Mouse (Mus musculus) embryonic facial prominence, embryonic 14.5 days (tissue): ENCODE data around the gene Dok4. TPM values are rescaled to one million over a fixed set of nuclear protein-coding genes. Genes with fewer than 3 reads are reported as not detected.

Experiments
- ATAC-seq: fragments of 200-750 bp; cut with Nextera tagmentation; 2 replicates; pipeline ENCODE4 v1.8.0; 2017; ENCODE audit warnings: low read depth, moderate number of reproducible peaks, moderate TSS enrichment
- DNase-seq: peaks from one replicate; pipeline ENCODE4 v3.0.0-alpha.2; 2015; ENCODE audit warnings: low spot score
- H3K27ac ChIP-seq: fragments of 300-500 bp; sonication (generic); replicated peaks from 2 replicates; pipeline ENCODE4 v1.5.1; 2014; ENCODE audit warnings: low read depth, mild to moderate bottlenecking, low read length, moderate library complexity
- H3K27me3 ChIP-seq: fragments of 300-500 bp; sonication (generic); replicated peaks from 2 replicates; pipeline ENCODE4 v1.6.1; 2014; ENCODE audit warnings: low read length; ENCODE audit not compliant: control insufficient read depth, insufficient read depth
- H3K36me3 ChIP-seq: fragments of 300-500 bp; sonication (generic); 2 replicates; pipeline ENCODE4 v1.6.1; 2014; ENCODE audit warnings: low read length, mixed read lengths; ENCODE audit not compliant: control insufficient read depth, insufficient read depth
- H3K4me1 ChIP-seq: fragments of 300-500 bp; sonication (generic); 2 replicates; pipeline ENCODE4 v1.6.1; 2014; ENCODE audit warnings: antibody characterized with exemption, low read length; ENCODE audit not compliant: control insufficient read depth, insufficient read depth
- H3K4me2 ChIP-seq: fragments of 300-500 bp; sonication (generic); 2 replicates; pipeline ENCODE4 v1.6.1; 2014; ENCODE audit warnings: low read depth, mild to moderate bottlenecking, low read length, moderate library complexity, mixed read lengths
- H3K4me3 ChIP-seq: fragments of 300-500 bp; sonication (generic); 2 replicates; pipeline ENCODE4 v1.5.1; 2014; ENCODE audit warnings: low read depth, mild to moderate bottlenecking, low read length
- H3K9ac ChIP-seq: fragments of 300-500 bp; sonication (generic); 2 replicates; pipeline ENCODE4 v1.6.1; 2014; ENCODE audit warnings: low read depth, mild to moderate bottlenecking, low read length, moderate library complexity, mixed read lengths
- H3K9me3 ChIP-seq: fragments of 300-500 bp; sonication (generic); 2 replicates; pipeline ENCODE4 v1.6.1; 2016; ENCODE audit warnings: low read length; ENCODE audit not compliant: control insufficient read depth
- WGBS: fragments of 180-500 bp; shearing (Covaris S2); extraction: QIAGEN DNeasy Blood & Tissue Kit; methylation state at CpG from one replicate; pipeline ENCODE4 v1.1.7; 2014; 5-methylcytosine and 5-hydroxymethylcytosine counted together
- polyA plus RNA-seq: library from polyadenylated mRNA; unstranded; fragments of >200 nt; fragmentation: Nextera tagmentation; extraction: Ambion mirVana; gene quantifications from 2 replicates; pipeline ENCODE4 v1.2.1, GENCODE M21; 2014

Dok4 gene
- polyA plus RNA-seq, 1 experiment from 2014 or later: 30.6 TPM

DNA sequence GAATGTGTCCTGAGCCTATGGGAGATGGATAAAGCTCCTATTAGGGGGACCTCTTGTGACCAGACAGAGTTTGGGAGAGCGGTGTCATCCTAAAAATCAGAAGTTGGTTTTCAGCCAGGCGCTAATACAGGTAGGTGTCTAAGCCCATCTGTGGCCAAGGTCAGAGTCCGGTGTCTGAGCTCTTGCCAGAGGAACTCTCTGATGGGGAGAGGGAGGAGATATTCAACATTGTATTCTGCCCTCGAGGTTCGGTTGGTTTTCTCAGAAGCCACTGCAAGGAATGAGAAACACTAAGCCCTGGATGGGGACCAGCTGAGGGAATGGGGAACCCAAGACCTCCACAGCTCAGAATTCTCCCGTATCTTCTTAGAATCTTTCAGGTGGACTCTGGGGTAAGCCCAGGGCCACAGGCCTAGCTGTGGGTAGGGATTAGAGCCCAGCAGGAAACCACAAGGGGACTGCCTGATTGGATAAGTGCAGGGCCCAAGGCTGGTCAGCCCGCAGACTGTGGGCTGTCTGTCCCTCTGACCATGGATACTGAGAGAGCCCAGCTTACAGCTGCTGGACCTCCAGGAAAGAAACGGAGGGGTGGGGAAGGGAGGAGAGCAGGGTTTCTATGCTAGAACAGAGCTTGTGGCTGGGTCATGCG, 40.3 kb upstream of the Dok4 start:
- ATAC-seq (no peak), DNase-seq (no peak)
- H3K27me3 ChIP-seq: no peaks in the 10 kb centered on the region
- H3K4me1 ChIP-seq: peaks cover 47% of the 10 kb centered on the region
- H3K4me3 ChIP-seq: peak overlapping the region; percentile 85
- H3K4me2 ChIP-seq: peak overlapping the region; percentile 74
- H3K9me3 ChIP-seq: no peaks in the 10 kb centered on the region
- H3K27ac ChIP-seq: peak overlapping the region; percentile 69; the same call in 1 of the 2 replicates
- WGBS: 31% methylated on average over 9 of the region's 9 CpGs
- peak overlapping the region; percentile 93 for H3K9ac ChIP-seq
- H3K36me3 ChIP-seq: peaks cover 21% of the 10 kb centered on the region

DNA sequence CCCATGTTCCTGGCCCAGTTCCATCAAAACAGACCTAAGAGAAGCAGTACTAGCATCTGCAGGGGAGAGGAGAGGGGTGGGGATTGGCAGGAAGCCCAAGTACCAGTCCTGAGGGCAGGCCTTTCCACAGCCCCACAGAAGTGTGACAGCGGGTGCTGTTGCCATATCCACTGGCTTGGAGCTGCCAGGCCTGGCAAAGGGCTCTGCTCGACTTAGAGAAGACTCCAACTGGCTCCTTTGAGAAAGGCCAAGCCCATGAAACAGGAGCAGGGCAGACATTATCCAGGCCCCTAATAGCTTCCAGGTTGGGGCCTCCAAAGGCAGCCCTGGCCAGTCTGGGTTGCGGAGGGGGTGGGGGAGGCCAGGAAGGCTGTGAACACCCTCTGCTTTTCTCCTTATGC, 38.6 kb upstream of the Dok4 start:
- 20% methylated on average over 3 of the region's 3 CpGs for WGBS
- H3K4me2 ChIP-seq: peak overlapping the region; percentile 74
- H3K4me1 ChIP-seq: peaks cover 47% of the 10 kb centered on the region
- no peaks in the 10 kb centered on the region for H3K27me3 ChIP-seq
- H3K9ac ChIP-seq: no peak overlapping the region
- H3K4me3 ChIP-seq: 0 out of 2 replicates have a peak overlapping the region, but pooled peaks have one; percentile 8
- peak overlapping the region; percentile 62 for H3K27ac ChIP-seq
- ATAC-seq (peak; percentile 53), DNase-seq (peak; percentile 93)
- H3K36me3 ChIP-seq: peaks cover 38% of the 10 kb centered on the region
- H3K9me3 ChIP-seq: no peaks in the 10 kb centered on the region

DNA sequence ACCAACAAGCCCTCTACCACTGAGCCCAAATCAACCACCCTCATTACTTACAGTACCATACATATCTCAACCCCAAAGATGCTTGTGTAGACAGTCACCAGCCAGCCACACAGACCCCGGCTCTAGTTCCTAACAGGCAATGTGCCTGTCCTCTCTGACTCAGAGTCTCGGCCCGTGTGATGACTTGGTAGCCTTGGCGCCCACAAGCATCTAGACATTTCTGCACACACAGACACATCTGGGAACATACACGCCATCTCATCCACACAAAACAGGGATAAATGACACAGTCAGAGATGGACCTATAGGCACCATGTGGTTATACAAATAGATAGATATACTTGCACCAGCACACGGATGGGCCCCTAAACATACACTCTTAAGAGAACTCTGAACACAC, 38.1 kb upstream of the Dok4 start:
- Histone ChIP-seq H3K36me3 (peaks cover 42% of the 10 kb centered on the region), H3K27me3 (no peaks in the 10 kb centered on the region), H3K9me3 (no peaks in the 10 kb centered on the region), H3K27ac (0 out of 2 replicates have a peak overlapping the region, but pooled peaks have one; percentile 23), H3K4me2 (peak overlapping the region; percentile 74; the same call in 1 of the 2 replicates), H3K4me1 (peaks cover 47% of the 10 kb centered on the region), H3K9ac (no peak overlapping the region), H3K4me3 (no peak overlapping the region)
- 64% methylated on average over 6 of the region's 6 CpGs for WGBS
- no peak for ATAC-seq
- no peak for DNase-seq

DNA sequence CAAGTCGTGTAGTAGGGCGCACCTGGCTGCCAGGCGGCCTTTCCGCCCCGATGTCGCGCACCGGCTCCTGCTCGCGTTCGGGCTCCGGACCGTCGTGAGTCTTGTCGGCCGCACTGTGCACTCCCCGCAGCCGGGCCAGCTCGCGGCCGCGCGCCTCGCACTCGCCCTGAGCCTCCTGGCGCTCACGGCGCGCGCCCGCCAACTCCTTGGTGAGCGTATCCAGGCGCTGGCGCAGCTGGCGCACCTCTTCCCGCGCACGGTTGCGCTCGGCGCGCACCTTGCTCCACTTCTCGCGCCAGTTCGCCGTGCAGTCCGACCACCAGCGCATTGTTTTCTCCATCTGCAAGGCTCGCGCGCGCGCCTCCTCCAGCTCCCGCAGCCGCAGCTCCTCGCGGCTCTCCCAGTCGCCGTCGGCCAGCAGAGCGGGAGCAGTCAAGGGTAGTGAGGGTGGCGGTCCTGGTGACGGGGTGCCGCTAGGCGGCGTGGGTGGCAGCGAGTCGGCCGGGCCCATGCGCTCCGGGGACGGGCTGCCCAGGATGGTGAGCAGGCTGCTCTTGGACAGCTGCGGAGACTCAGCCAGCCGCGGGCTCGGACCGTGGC, 37.0 kb upstream of the Dok4 start:
- DNase-seq (peak; percentile 48), ATAC-seq (peak; percentile 38)
- Histone ChIP-seq H3K9me3 (no peaks in the 10 kb centered on the region), H3K27me3 (no peaks in the 10 kb centered on the region), H3K4me3 (peak overlapping the region; percentile 30), H3K9ac (peak overlapping the region; percentile 26; the same call in 1 of the 2 replicates), H3K4me1 (peaks cover 44% of the 10 kb centered on the region), H3K27ac (no peak overlapping the region), H3K4me2 (peak overlapping the region; percentile 74), H3K36me3 (peaks cover 51% of the 10 kb centered on the region)
- WGBS: 14% methylated on average over 47 of the region's 77 CpGs

DNA sequence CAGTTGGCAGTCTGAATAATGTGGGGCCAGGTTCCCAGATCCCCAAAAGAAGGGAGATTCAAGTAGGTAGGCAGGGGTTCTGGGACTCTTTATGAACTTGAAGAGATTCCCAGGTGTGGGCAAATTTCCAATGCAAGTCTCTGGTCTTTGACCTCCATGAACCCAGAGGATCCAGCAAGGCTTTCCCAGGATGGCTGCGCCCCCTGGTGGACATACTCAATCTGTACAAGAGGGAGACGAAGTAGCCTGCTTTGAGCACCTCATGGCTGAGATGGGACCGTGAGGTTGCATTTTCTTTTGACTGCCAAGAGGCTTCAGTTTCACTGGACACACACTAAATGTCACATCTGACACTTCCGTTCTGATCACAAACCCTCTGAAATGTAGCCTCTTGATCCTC, 32.7 kb upstream of the Dok4 start:
- Histone ChIP-seq H3K36me3 (peaks cover 93% of the 10 kb centered on the region), H3K4me1 (peaks cover 12% of the 10 kb centered on the region), H3K9ac (no peak overlapping the region), H3K4me3 (no peak overlapping the region), H3K27me3 (no peaks in the 10 kb centered on the region), H3K9me3 (no peaks in the 10 kb centered on the region), H3K4me2 (no peak overlapping the region), H3K27ac (no peak overlapping the region)
- 8% methylated on average over 3 of the region's 4 CpGs for WGBS
- peak; percentile 53; the same call in 1 of the 2 replicates for ATAC-seq
- peak; percentile 83 for DNase-seq

DNA sequence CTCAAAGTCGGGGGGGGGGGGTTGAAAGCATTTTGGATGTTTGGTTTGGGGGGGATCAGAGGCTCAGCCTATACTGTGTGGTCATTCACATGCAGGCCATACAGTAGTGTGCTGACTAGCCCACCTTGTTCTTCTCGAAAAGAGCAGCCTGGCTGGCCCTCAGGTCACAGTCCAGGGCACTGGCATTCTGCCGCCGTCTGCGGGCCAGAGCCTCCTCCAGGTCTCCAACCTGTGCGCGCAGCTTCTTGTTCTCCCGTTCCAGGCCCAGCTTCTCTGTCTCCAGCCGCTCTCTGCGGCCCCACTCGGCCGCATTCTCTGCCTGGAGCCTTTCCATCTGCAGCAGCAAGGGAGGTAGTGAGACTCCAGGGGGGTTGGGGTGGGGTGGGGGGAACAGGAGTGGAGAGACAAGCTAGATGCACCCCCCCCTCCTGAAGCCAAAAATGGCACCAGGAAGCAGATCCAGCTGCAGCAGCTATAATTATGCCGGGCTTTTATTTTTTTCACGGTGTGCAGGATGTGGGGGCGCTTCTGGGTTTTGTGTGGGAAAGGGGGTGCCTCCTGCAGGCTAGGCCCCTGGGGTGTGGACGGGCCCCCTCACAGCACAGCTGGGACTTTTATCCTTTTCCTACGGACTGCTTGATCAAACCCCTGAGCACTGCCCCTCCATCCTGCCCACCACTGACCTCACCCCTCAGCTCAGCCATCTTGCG, 31.6 kb upstream of the Dok4 start:
- Histone ChIP-seq H3K36me3 (peaks cover 95% of the 10 kb centered on the region), H3K4me2 (no peak overlapping the region), H3K9me3 (no peaks in the 10 kb centered on the region), H3K9ac (no peak overlapping the region), H3K27me3 (no peaks in the 10 kb centered on the region), H3K4me1 (peaks cover 2% of the 10 kb centered on the region; the same call in 1 of the 2 replicates), H3K4me3 (no peak overlapping the region), H3K27ac (no peak overlapping the region; the same call in 1 of the 2 replicates)
- 75% methylated on average over 18 of the region's 18 CpGs for WGBS
- no peak for DNase-seq
- no peak for ATAC-seq

DNA sequence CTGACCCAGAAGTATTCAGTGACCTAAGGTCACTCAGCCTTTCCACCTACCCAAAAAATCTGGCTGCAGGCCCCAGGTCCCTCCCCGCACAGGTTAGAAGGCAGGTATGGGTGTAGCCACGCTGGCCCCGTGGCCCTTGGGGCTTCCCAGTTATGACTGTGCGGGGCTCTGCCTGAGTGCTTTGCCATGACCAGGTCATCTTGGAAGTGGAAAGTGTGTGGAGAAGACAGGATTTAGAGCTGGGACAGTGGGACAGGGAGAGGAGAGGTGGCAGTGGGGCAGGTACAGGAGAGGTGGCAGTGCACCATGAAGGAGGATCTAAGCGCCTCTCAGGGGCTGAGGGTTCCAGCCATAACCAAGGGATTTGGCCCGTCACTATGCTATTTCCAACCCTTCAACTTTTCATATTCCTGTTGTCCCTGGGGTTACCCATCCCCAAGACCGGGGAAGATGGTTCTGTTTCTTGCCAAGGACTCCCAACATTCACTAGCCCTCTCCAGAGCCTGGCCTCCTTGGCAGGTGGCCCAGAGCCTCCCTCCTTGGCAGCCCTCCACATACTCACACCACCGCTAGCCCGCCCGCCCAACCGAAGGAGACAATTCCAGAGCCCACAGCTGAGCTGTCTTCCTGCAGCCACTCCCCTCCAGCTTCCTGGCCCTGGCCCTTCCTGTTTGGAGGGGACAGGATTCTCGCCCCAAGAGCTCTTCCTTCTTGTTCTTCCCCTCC, 28.5 kb upstream of the Dok4 start:
- WGBS: 59% methylated on average over 12 of the region's 12 CpGs
- Histone ChIP-seq H3K36me3 (peaks cover 75% of the 10 kb centered on the region), H3K9me3 (no peaks in the 10 kb centered on the region), H3K4me1 (0 out of 2 replicates have a peak, but pooled peaks cover 5% of the 10 kb centered on the region), H3K27me3 (no peaks in the 10 kb centered on the region), H3K9ac (no peak overlapping the region), H3K4me2 (no peak overlapping the region), H3K4me3 (no peak overlapping the region), H3K27ac (no peak overlapping the region)
- DNase-seq: peak; percentile 61
- ATAC-seq: peak; percentile 11

DNA sequence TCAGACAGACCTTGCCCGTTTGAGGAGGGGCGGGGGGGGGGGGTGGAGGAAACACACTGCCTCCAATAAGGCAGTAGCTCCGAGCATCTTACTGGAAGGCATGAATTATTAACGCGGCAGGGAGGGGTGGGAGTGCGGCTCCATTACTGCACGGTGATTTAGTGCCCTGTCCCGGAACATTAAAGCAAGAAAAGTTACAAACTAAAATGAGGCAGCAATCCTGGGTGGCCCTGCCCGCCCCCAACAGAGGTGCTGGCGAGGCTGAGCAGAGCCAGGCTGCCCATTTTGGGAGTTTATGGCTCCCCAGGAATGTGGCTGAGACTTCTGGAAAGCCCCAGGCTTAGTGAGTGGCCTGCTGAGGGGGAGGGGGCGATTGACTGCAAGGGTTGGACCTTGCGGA, 27.6 kb upstream of the Dok4 start:
- Histone ChIP-seq H3K27me3 (no peaks in the 10 kb centered on the region), H3K36me3 (peaks cover 67% of the 10 kb centered on the region), H3K4me1 (peaks cover 5% of the 10 kb centered on the region; the same call in 1 of the 2 replicates), H3K4me3 (no peak overlapping the region), H3K9ac (no peak overlapping the region), H3K4me2 (no peak overlapping the region), H3K9me3 (no peaks in the 10 kb centered on the region), H3K27ac (no peak overlapping the region)
- WGBS: 72% methylated on average over 12 of the region's 12 CpGs
- DNase-seq: no peak
- ATAC-seq: no peak
